Mouse (Mus musculus): ENCODE measurements around the gene Treh. TPM values are rescaled to one million over a fixed set of nuclear protein-coding genes. Genes with fewer than 3 reads are reported as not detected.

The Treh gene
- polyA plus RNA-seq, 1 experiment from 2014 or later: not detected

- H3K9me3 ChIP-seq (replicated peaks; ENCODE audit: control insufficient read depth, low read length): no peaks in the 10 kb centered on the region
- no peaks in the 10 kb centered on the region for H3K27me3 ChIP-seq (ENCODE audit: control insufficient read depth, insufficient read depth, low read length)
- ATAC-seq (replicated peaks; ENCODE audit: insufficient number of reproducible peaks, low FRiP score, low TSS enrichment): no peak
- H3K36me3 ChIP-seq (ENCODE audit: control insufficient read depth, insufficient read depth, low read length): no peaks in the 10 kb centered on the region
- no peak overlapping the region for H3K27ac ChIP-seq (ENCODE audit: low read depth, low read length)
- H3K4me2 ChIP-seq: no peak overlapping the region
- WGBS (ENCODE audit: insufficient replicate concordance): 80% methylated on average over 2 of the region's 2 CpGs
- H3K4me1 ChIP-seq (ENCODE audit: control insufficient read depth, insufficient read depth, low read length): no peaks in the 10 kb centered on the region
- H3K4me3 ChIP-seq (ENCODE audit: low read depth, low read length): no peak overlapping the region
- H3K9ac ChIP-seq (ENCODE audit: low read depth, low read length): no peak overlapping the region
Observed at GRCm38 (mm10) chr9:44644186-44644585, 28.8 kb upstream of the Treh start.

DNA sequence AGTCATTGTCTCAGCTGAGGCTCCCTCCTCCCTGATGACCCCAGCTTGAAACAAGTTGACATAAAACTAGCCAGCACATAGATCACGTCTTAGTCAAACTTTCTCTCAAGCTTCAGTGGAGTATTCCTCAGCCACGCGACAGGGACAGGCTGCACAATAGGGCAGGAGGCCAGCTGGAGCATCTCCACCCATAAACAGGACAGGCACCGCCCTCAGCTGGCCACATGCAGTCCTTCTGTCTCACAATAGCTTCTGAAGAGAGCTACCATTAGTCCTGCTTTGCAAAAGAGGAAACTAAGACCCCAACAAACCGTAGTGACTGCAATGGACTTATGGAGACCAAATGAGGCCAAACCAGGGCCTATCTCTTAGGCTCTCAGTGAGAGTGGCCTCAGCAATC is 27.6 kb upstream of the Treh start:
- H3K4me3 ChIP-seq (ENCODE audit: low read depth, low read length): no peak overlapping the region
- H3K27me3 ChIP-seq (ENCODE audit: control insufficient read depth, insufficient read depth, low read length): no peaks in the 10 kb centered on the region
- 69% methylated on average over 5 of the region's 5 CpGs for WGBS (ENCODE audit: insufficient replicate concordance)
- H3K27ac ChIP-seq (ENCODE audit: low read depth, low read length): no peak overlapping the region
- no peak overlapping the region for H3K4me2 ChIP-seq
- H3K36me3 ChIP-seq (ENCODE audit: control insufficient read depth, insufficient read depth, low read length): no peaks in the 10 kb centered on the region
- ATAC-seq (replicated peaks; ENCODE audit: insufficient number of reproducible peaks, low FRiP score, low TSS enrichment): no peak
- no peaks in the 10 kb centered on the region for H3K4me1 ChIP-seq (ENCODE audit: control insufficient read depth, insufficient read depth, low read length)
- H3K9me3 ChIP-seq (replicated peaks; ENCODE audit: control insufficient read depth, low read length): no peaks in the 10 kb centered on the region
- H3K9ac ChIP-seq (ENCODE audit: low read depth, low read length): no peak overlapping the region

DNA sequence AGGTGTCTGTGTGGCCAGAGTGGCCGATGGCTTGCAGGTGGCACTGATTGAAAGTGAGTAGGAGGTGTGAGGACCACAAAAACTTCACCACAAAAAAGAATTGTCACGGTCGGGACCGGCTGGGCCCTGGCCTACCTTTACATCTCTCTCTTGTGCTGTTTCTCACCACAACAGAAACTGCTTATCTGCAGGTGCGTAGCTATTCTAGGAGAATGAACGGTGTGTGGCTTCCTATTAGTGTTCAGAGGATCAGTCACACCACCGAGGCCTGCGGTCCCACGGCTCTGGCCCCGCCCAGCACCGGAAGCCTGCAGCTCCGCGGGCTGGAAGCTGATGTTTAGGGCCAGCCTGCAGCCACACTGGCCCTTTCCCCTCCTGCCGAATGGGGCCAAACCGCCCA is 27.1 kb upstream of the Treh start:
- no peak overlapping the region for H3K4me2 ChIP-seq
- no peak overlapping the region for H3K27ac ChIP-seq (ENCODE audit: low read depth, low read length)
- no peak overlapping the region for H3K9ac ChIP-seq (ENCODE audit: low read depth, low read length)
- ATAC-seq (replicated peaks; ENCODE audit: insufficient number of reproducible peaks, low FRiP score, low TSS enrichment): no peak
- no peaks in the 10 kb centered on the region for H3K9me3 ChIP-seq (replicated peaks; ENCODE audit: control insufficient read depth, low read length)
- 48% methylated on average over 15 of the region's 15 CpGs for WGBS (ENCODE audit: insufficient replicate concordance)
- H3K36me3 ChIP-seq (ENCODE audit: control insufficient read depth, insufficient read depth, low read length): no peaks in the 10 kb centered on the region
- H3K4me3 ChIP-seq (ENCODE audit: low read depth, low read length): no peak overlapping the region
- H3K27me3 ChIP-seq (ENCODE audit: control insufficient read depth, insufficient read depth, low read length): 0 out of 2 replicates have a peak, but pooled peaks cover 3% of the 10 kb centered on the region
- no peaks in the 10 kb centered on the region for H3K4me1 ChIP-seq (ENCODE audit: control insufficient read depth, insufficient read depth, low read length)

- 75% methylated on average over 6 of the region's 6 CpGs for WGBS (ENCODE audit: insufficient replicate concordance)
- Histone ChIP-seq H3K4me2 (no peak overlapping the region), H3K9ac (ENCODE audit: low read depth, low read length) (no peak overlapping the region), H3K4me3 (ENCODE audit: low read depth, low read length) (no peak overlapping the region), H3K9me3 (replicated peaks; ENCODE audit: control insufficient read depth, low read length) (no peaks in the 10 kb centered on the region), H3K27ac (ENCODE audit: low read depth, low read length) (no peak overlapping the region), H3K27me3 (ENCODE audit: control insufficient read depth, insufficient read depth, low read length) (0 out of 2 replicates have a peak, but pooled peaks cover 3% of the 10 kb centered on the region), H3K4me1 (ENCODE audit: control insufficient read depth, insufficient read depth, low read length) (no peaks in the 10 kb centered on the region), H3K36me3 (ENCODE audit: control insufficient read depth, insufficient read depth, low read length) (no peaks in the 10 kb centered on the region)
- no peak for ATAC-seq (replicated peaks; ENCODE audit: insufficient number of reproducible peaks, low FRiP score, low TSS enrichment)
Observed at GRCm38 (mm10) chr9:44646366-44646765, 26.7 kb upstream of the Treh start.

GRCm38 (mm10) chr9:44647026-44647425 is 26.0 kb upstream of the Treh start:
- WGBS (ENCODE audit: insufficient replicate concordance): 90% methylated on average over 8 of the region's 8 CpGs
- Histone ChIP-seq H3K27me3 (ENCODE audit: control insufficient read depth, insufficient read depth, low read length) (0 out of 2 replicates have a peak, but pooled peaks cover 3% of the 10 kb centered on the region), H3K4me3 (ENCODE audit: low read depth, low read length) (no peak overlapping the region), H3K9me3 (replicated peaks; ENCODE audit: control insufficient read depth, low read length) (no peaks in the 10 kb centered on the region), H3K27ac (ENCODE audit: low read depth, low read length) (no peak overlapping the region), H3K4me1 (ENCODE audit: control insufficient read depth, insufficient read depth, low read length) (no peaks in the 10 kb centered on the region), H3K9ac (ENCODE audit: low read depth, low read length) (no peak overlapping the region), H3K36me3 (ENCODE audit: control insufficient read depth, insufficient read depth, low read length) (no peaks in the 10 kb centered on the region), H3K4me2 (no peak overlapping the region)
- no peak for ATAC-seq (replicated peaks; ENCODE audit: insufficient number of reproducible peaks, low FRiP score, low TSS enrichment)

DNA sequence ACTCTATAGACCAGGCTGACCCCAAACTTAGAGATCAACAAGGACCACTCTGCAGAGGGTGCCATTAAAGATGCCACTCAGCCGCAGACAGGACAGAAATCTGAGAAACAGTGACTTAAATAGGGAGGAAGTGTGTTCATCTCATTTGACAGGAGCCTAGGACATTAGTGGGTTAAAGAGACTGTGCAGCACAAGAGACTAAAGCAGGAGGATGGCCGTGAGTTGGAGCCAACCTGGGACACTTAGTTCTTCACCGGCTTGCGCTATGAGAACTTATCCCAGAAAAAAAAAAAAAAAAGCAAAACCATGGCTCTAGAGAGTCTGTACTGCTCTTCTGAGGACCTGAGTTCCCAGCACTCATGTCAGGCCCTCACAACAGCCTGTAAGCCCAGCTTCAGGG is 25.4 kb upstream of the Treh start:
- no peak for ATAC-seq (replicated peaks; ENCODE audit: insufficient number of reproducible peaks, low FRiP score, low TSS enrichment)
- Histone ChIP-seq H3K4me2 (no peak overlapping the region), H3K4me3 (ENCODE audit: low read depth, low read length) (no peak overlapping the region), H3K36me3 (ENCODE audit: control insufficient read depth, insufficient read depth, low read length) (no peaks in the 10 kb centered on the region), H3K9me3 (replicated peaks; ENCODE audit: control insufficient read depth, low read length) (no peaks in the 10 kb centered on the region), H3K4me1 (ENCODE audit: control insufficient read depth, insufficient read depth, low read length) (no peaks in the 10 kb centered on the region), H3K9ac (ENCODE audit: low read depth, low read length) (no peak overlapping the region), H3K27me3 (ENCODE audit: control insufficient read depth, insufficient read depth, low read length) (0 out of 2 replicates have a peak, but pooled peaks cover 3% of the 10 kb centered on the region), H3K27ac (ENCODE audit: low read depth, low read length) (no peak overlapping the region)
- 79% methylated on average over 4 of the region's 4 CpGs for WGBS (ENCODE audit: insufficient replicate concordance)

- Histone ChIP-seq H3K4me2 (no peak overlapping the region), H3K27me3 (ENCODE audit: control insufficient read depth, insufficient read depth, low read length) (0 out of 2 replicates have a peak, but pooled peaks cover 3% of the 10 kb centered on the region), H3K4me3 (ENCODE audit: low read depth, low read length) (no peak overlapping the region), H3K27ac (ENCODE audit: low read depth, low read length) (no peak overlapping the region), H3K9ac (ENCODE audit: low read depth, low read length) (no peak overlapping the region), H3K4me1 (ENCODE audit: control insufficient read depth, insufficient read depth, low read length) (no peaks in the 10 kb centered on the region), H3K36me3 (ENCODE audit: control insufficient read depth, insufficient read depth, low read length) (no peaks in the 10 kb centered on the region), H3K9me3 (replicated peaks; ENCODE audit: control insufficient read depth, low read length) (no peaks in the 10 kb centered on the region)
- WGBS (ENCODE audit: insufficient replicate concordance): 74% methylated on average over 7 of the region's 7 CpGs
- no peak for ATAC-seq (replicated peaks; ENCODE audit: insufficient number of reproducible peaks, low FRiP score, low TSS enrichment)
Observed at GRCm38 (mm10) chr9:44648881-44649281, 24.2 kb upstream of the Treh start.

- Histone ChIP-seq H3K27ac (ENCODE audit: low read depth, low read length) (no peak overlapping the region), H3K27me3 (ENCODE audit: control insufficient read depth, insufficient read depth, low read length) (0 out of 2 replicates have a peak, but pooled peaks cover 3% of the 10 kb centered on the region), H3K4me3 (ENCODE audit: low read depth, low read length) (no peak overlapping the region), H3K4me1 (ENCODE audit: control insufficient read depth, insufficient read depth, low read length) (no peaks in the 10 kb centered on the region), H3K36me3 (ENCODE audit: control insufficient read depth, insufficient read depth, low read length) (no peaks in the 10 kb centered on the region), H3K9ac (ENCODE audit: low read depth, low read length) (no peak overlapping the region), H3K4me2 (no peak overlapping the region), H3K9me3 (replicated peaks; ENCODE audit: control insufficient read depth, low read length) (no peaks in the 10 kb centered on the region)
- no peak for ATAC-seq (replicated peaks; ENCODE audit: insufficient number of reproducible peaks, low FRiP score, low TSS enrichment)
- 8% methylated on average over 8 of the region's 8 CpGs for WGBS (ENCODE audit: insufficient replicate concordance)
Observed at GRCm38 (mm10) chr9:44652027-44652426, 21.0 kb upstream of the Treh start.

- Histone ChIP-seq H3K9me3 (replicated peaks; ENCODE audit: control insufficient read depth, low read length) (no peaks in the 10 kb centered on the region), H3K4me3 (ENCODE audit: low read depth, low read length) (no peak overlapping the region), H3K36me3 (ENCODE audit: control insufficient read depth, insufficient read depth, low read length) (no peaks in the 10 kb centered on the region), H3K27me3 (ENCODE audit: control insufficient read depth, insufficient read depth, low read length) (0 out of 2 replicates have a peak, but pooled peaks cover 3% of the 10 kb centered on the region), H3K4me1 (ENCODE audit: control insufficient read depth, insufficient read depth, low read length) (no peaks in the 10 kb centered on the region), H3K9ac (ENCODE audit: low read depth, low read length) (no peak overlapping the region; the same call in 1 of the 2 replicates), H3K27ac (ENCODE audit: low read depth, low read length) (no peak overlapping the region), H3K4me2 (no peak overlapping the region)
- 58% methylated on average over 4 of the region's 4 CpGs for WGBS (ENCODE audit: insufficient replicate concordance)
- no peak for ATAC-seq (replicated peaks; ENCODE audit: insufficient number of reproducible peaks, low FRiP score, low TSS enrichment)
Observed at GRCm38 (mm10) chr9:44653896-44654295, 19.1 kb upstream of the Treh start.

Measured in heart, embryonic 11.5 days (tissue).